Mouse (Mus musculus) kidney, embryonic 14.5 days (tissue): Measurements from ENCODE around the gene Prkag2. TPM values are rescaled to one million over a fixed set of nuclear protein-coding genes. Genes with fewer than 3 reads are reported as not detected.

ENCODE experiments used
- ATAC-seq: fragments of 200-750 bp; cut with Nextera tagmentation; 2 replicates; pipeline ENCODE4 v1.8.0; 2017; ENCODE audit warnings: moderate number of reproducible peaks, mild to moderate bottlenecking, moderate TSS enrichment, moderate library complexity; ENCODE audit not compliant: low FRiP score, low TSS enrichment
- H3K27ac ChIP-seq: fragments of 300-500 bp; sonication (generic); 2 replicates; pipeline ENCODE4 v1.5.1; 2014; ENCODE audit warnings: low read depth, mild to moderate bottlenecking, low read length, moderate library complexity, mixed read lengths
- H3K27me3 ChIP-seq: fragments of 300-500 bp; sonication (generic); 2 replicates; pipeline ENCODE4 v1.6.1; 2014; ENCODE audit warnings: mild to moderate bottlenecking, low read length; ENCODE audit not compliant: control insufficient read depth, insufficient read depth
- H3K36me3 ChIP-seq: fragments of 300-500 bp; sonication (generic); 2 replicates; pipeline ENCODE4 v1.6.1; 2014; ENCODE audit warnings: low read length, mixed read lengths; ENCODE audit not compliant: control insufficient read depth, insufficient read depth
- H3K4me1 ChIP-seq: fragments of 300-500 bp; sonication (generic); 2 replicates; pipeline ENCODE4 v1.6.1; 2014; ENCODE audit warnings: low read length, mixed read lengths; ENCODE audit not compliant: control insufficient read depth, insufficient read depth
- H3K4me2 ChIP-seq: fragments of 300-500 bp; sonication (generic); replicated peaks from 2 replicates; pipeline ENCODE4 v1.6.1; 2014; ENCODE audit warnings: low read depth, mild to moderate bottlenecking, low read length
- H3K4me3 ChIP-seq: fragments of 300-500 bp; sonication (generic); 2 replicates; pipeline ENCODE4 v1.5.1; 2014; ENCODE audit warnings: mild to moderate bottlenecking, low read length
- H3K9ac ChIP-seq: fragments of 300-500 bp; sonication (generic); 2 replicates; pipeline ENCODE4 v1.6.1; 2014; ENCODE audit warnings: low read depth, mild to moderate bottlenecking, low read length, moderate library complexity
- H3K9me3 ChIP-seq: fragments of 300-500 bp; sonication (generic); 2 replicates; pipeline ENCODE4 v1.6.1; 2016; ENCODE audit warnings: low read length; ENCODE audit not compliant: control insufficient read depth
- WGBS: fragments of 180-500 bp; shearing (Covaris S2); extraction: QIAGEN DNeasy Blood & Tissue Kit; methylation state at CpG from one replicate; pipeline ENCODE4 v1.1.7; 2014; 5-methylcytosine and 5-hydroxymethylcytosine counted together
- polyA plus RNA-seq: library from polyadenylated mRNA; unstranded; fragments of >200 nt; fragmentation: Nextera tagmentation; extraction: Ambion mirVana; gene quantifications from 2 replicates; pipeline ENCODE4 v1.2.1, GENCODE M21; 2014

Gene Prkag2
- polyA plus RNA-seq, 1 experiment from 2014 or later = 44.6 TPM

DNA sequence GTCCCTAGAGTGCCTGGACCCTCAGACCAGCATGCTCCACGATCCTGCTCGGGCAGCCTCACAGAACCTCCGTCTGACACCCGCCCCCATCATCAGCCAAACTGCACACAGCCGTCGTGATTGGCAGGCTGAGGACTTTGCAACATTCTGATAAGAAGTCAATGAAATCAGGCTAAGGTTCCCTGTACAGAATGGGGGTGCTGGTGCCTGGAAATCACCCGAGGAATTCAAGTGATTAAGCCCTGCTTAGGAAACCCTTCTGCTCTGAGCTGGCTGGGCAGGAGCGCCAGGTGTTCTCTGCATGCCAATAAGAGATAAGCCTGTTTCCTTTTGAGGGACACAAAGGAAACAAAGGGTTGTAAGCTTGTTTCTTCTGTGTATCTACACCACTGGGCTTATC lies 131.7 kb downstream of the Prkag2 start:
- Histone ChIP-seq H3K4me3 (no peak overlapping the region), H3K4me1 (peaks cover 6% of the 10 kb centered on the region; the same call in 1 of the 2 replicates), H3K36me3 (no peaks in the 10 kb centered on the region), H3K27me3 (no peaks in the 10 kb centered on the region), H3K9ac (no peak overlapping the region), H3K9me3 (no peaks in the 10 kb centered on the region), H3K27ac (no peak overlapping the region), H3K4me2 (no peak overlapping the region)
- ATAC-seq = no peak
- WGBS = 46% methylated on average over 8 of the region's 8 CpGs

DNA sequence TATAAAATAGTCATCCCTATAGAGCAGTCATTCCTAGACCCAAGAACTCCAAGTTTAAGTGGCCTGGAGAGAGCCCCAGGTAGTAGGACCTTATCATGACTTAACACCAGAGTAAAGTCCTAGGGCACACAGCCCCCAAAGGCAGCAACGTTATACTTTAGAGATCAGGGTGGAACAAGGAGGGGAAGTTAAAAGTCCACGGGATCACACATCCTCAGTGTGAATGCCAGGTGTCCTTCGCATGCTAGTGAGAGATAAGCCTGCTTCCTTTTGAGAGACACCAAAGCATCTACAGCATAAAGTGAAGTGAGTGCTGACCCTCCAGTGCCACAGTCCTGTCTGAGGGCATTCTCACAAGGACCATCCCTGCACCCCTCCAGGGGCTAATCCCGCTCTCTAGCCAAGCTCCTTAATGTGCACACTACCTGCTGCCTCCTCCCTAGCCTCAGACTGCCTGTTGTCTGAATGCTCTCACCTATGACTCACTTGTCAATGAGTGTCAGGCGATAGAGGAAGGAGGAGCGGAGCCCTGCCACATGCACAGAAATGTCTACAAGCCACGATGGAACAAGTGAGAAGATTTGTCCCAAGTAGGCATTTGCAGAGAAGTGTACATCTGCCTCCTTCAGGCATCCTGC lies 132.4 kb downstream of the Prkag2 start:
- H3K9ac ChIP-seq = no peak overlapping the region
- no peaks in the 10 kb centered on the region for H3K36me3 ChIP-seq
- WGBS = 55% methylated on average over 7 of the region's 7 CpGs
- H3K4me3 ChIP-seq = no peak overlapping the region
- ATAC-seq = no peak
- no peaks in the 10 kb centered on the region for H3K9me3 ChIP-seq
- no peaks in the 10 kb centered on the region for H3K27me3 ChIP-seq
- H3K4me2 ChIP-seq = no peak overlapping the region
- no peak overlapping the region for H3K27ac ChIP-seq
- no peaks in the 10 kb centered on the region for H3K4me1 ChIP-seq

DNA sequence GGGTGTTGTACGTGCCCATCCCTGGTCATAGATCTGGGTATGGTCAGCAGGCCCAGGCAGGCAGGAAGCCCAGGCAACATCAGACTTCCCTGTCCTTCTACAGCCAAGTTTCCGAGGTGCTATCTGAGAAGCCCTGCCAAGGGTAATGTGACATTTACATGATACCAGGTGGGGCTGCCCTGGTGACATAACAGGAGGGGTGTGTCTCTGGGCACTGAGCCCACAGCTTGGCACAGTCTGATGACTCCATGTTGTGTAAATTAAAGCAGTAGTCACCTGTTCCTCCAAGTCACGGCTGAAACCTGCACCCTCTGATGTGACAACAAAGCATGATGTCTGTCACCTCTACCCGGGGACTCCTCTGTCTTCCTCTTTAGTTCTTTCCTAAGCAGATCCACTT lies 136.7 kb downstream of the Prkag2 start:
- H3K4me2 ChIP-seq = no peak overlapping the region
- H3K4me1 ChIP-seq = no peaks in the 10 kb centered on the region
- H3K9ac ChIP-seq = no peak overlapping the region
- H3K4me3 ChIP-seq = no peak overlapping the region
- ATAC-seq = no peak
- no peak overlapping the region for H3K27ac ChIP-seq
- no peaks in the 10 kb centered on the region for H3K36me3 ChIP-seq
- 68% methylated on average over 4 of the region's 4 CpGs for WGBS
- H3K27me3 ChIP-seq = no peaks in the 10 kb centered on the region
- H3K9me3 ChIP-seq = no peaks in the 10 kb centered on the region

DNA sequence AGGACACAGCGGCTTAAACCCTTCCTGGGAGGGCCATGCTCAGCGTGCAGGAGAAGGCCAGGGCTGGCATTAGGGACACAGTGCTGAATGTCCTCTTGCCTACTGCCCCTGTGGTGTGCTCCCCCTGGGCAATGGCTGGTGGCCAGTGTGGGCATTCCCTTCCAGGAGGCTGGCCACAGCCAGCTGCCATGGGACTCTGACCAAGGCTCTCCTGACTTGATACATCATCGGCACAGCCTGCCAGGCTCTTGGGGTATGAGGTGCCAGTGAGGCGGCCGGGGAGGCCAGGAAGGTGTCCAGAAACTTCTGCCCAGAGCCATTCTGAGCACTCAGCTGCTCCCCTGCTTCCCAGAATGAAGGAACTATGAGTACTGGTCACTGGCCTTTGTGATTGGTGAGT lies 139.7 kb downstream of the Prkag2 start:
- H3K27me3 ChIP-seq = no peaks in the 10 kb centered on the region
- H3K27ac ChIP-seq = no peak overlapping the region

DNA sequence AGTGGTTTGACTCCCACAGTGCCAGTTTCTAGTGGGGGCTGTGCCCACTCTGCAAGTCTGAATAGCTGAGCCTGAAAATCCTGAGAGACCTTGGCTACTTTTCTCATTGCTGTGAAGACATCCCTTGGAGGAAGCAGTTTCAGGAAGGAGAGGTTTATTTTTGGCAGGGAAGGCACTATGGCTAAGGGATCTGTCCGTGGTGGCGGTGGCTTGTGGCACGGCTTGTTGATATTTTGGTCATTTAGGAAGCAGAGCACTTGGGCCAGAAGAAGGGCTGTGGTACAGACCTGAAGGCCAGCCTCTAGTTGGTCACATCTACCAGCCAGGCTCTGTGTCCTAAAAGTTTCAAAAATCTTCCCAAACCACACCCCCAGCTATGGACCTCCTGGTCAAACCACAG lies 140.7 kb downstream of the Prkag2 start:
- Histone ChIP-seq H3K27me3 (no peaks in the 10 kb centered on the region), H3K9me3 (no peaks in the 10 kb centered on the region), H3K4me2 (no peak overlapping the region), H3K4me3 (no peak overlapping the region), H3K27ac (no peak overlapping the region), H3K4me1 (no peaks in the 10 kb centered on the region), H3K36me3 (no peaks in the 10 kb centered on the region), H3K9ac (no peak overlapping the region)
- 79% methylated on average over 3 of the region's 3 CpGs for WGBS
- ATAC-seq = no peak

More for the DNA sequence above, 139.7 kb downstream of the Prkag2 start:
- H3K9me3 ChIP-seq = no peaks in the 10 kb centered on the region
- no peak overlapping the region for H3K9ac ChIP-seq
- H3K4me1 ChIP-seq = no peaks in the 10 kb centered on the region
- ATAC-seq = no peak
- H3K4me2 ChIP-seq = no peak overlapping the region
- WGBS = 96% methylated on average over 5 of the region's 5 CpGs
- H3K4me3 ChIP-seq = no peak overlapping the region
- H3K36me3 ChIP-seq = no peaks in the 10 kb centered on the region

DNA sequence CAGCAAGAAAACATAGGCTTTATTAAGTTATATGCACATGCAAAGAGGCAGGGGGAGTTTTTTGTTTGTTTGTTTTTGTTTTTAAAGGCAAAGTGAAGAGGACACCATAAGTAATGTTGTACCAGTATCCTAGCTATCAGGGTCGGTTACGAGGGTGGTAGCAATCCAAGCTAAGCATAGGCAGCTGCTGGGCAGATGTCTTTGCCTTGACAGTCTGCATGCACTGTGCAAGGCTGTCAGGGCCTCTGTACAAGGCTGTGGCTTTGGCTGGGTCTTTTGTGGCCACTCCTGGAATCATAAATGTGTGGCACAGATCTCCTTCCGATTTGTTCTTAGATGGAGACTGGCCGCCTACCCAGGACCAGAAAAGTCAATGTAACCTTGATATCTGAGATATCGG lies 141.8 kb downstream of the Prkag2 start:
- no peaks in the 10 kb centered on the region for H3K9me3 ChIP-seq
- WGBS = 85% methylated on average over 5 of the region's 5 CpGs

DNA sequence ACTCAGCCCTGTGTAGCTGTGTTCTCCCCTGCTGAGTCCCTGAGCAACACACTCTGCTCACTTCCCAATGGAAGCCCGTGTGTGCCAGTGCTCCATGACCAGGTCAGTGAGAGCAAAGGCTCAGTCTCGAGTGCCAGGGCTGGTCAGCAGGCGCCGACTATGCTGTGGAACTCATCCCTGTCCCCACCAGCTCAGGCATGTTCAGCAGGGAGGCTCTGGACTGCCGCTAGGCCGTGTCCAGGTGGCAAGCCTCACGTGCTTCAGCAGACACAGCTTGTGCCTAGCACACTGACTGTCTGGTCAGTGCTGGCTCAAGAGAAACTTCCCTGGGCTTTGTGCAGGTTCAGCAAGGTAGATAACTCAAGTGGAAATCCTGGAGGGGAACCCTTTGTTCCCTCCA lies 143.6 kb downstream of the Prkag2 start:
- 87% methylated on average over 7 of the region's 7 CpGs for WGBS
- H3K9me3 ChIP-seq = no peaks in the 10 kb centered on the region
- H3K27me3 ChIP-seq = no peaks in the 10 kb centered on the region
- no peak overlapping the region for H3K9ac ChIP-seq
- H3K4me2 ChIP-seq = no peak overlapping the region
- 0 out of 2 replicates have a peak, but pooled peaks cover 4% of the 10 kb centered on the region for H3K4me1 ChIP-seq
- no peak for ATAC-seq
- no peak overlapping the region for H3K27ac ChIP-seq
- H3K36me3 ChIP-seq = no peaks in the 10 kb centered on the region
- H3K4me3 ChIP-seq = no peak overlapping the region

More for the DNA sequence above, 141.8 kb downstream of the Prkag2 start:
- Histone ChIP-seq H3K4me2 (no peak overlapping the region), H3K36me3 (no peaks in the 10 kb centered on the region), H3K27ac (no peak overlapping the region; the same call in 1 of the 2 replicates), H3K4me3 (no peak overlapping the region), H3K9ac (no peak overlapping the region), H3K27me3 (no peaks in the 10 kb centered on the region), H3K4me1 (no peaks in the 10 kb centered on the region)
- no peak for ATAC-seq

DNA sequence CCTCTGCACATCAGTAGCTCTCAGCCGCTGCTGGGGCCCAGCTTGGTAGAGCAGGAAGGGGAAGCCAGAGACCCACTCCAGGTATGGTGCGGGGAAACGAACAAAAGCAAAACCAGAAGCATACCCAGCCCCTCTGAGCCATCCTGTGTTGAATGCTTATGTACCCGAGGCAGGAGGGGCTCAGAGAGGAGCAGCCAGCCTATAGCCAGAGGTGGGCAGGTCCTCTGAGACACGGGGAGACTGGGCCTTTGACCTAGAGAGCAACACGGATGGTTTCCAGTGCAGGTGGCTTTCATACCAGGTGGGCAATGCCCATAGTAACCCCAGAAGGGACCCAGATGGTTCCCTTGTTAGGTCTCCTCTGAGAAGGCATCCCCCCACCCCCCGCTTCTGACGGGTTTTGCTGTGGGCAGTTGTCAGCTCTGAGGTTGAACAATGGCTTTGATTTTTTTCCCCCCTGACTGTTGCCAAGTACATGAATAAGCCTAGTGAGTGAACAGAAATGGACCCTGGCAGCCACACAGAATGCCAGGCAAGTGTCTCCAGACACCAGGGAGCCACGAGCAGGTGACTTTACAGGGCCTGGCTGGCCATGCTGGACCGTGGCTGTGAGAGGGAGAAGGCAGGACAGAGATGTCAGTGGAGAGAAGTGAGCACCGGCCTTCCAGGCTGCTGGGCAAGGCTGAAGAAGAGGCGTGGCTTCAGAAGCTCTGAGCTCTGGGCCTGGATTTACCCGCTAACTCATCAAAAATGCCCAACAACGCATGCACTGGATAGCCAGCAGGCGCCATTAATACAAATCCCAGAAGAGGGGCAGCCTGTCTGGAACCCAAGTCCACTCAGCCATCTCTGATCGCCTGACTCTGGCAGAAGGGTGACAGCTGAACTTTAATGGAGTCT lies 147.3 kb downstream of the Prkag2 start:
- H3K27ac ChIP-seq = no peak overlapping the region
- H3K27me3 ChIP-seq = no peaks in the 10 kb centered on the region
- no peak overlapping the region for H3K9ac ChIP-seq
- H3K36me3 ChIP-seq = no peaks in the 10 kb centered on the region
- 56% methylated on average over 16 of the region's 16 CpGs for WGBS
- H3K4me2 ChIP-seq = no peak overlapping the region
- H3K9me3 ChIP-seq = no peaks in the 10 kb centered on the region
- no peak for ATAC-seq
- no peak overlapping the region for H3K4me3 ChIP-seq
- H3K4me1 ChIP-seq = 0 out of 2 replicates have a peak, but pooled peaks cover 4% of the 10 kb centered on the region

DNA sequence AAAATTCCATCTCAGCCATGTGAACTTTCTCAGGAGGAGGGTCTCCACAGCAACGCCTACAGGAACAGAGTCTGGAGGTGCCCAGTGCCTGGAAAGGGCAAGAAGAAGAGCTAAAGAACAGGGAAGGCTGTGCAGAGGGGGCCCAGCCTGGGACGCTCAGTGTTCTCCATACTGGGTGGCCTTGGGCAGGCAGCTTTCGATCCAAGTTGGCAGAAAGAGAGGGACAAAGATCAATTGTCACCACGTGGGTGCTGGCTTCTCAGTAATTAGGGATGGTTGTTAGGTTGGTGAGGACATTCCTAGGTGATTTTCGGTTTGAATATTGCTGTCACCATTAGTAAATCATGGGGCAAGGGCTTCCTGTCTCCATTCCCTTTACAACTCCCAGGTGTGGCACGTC lies 148.2 kb downstream of the Prkag2 start:
- Histone ChIP-seq H3K4me3 (no peak overlapping the region), H3K9me3 (no peaks in the 10 kb centered on the region), H3K4me2 (no peak overlapping the region), H3K27me3 (no peaks in the 10 kb centered on the region), H3K9ac (no peak overlapping the region), H3K36me3 (no peaks in the 10 kb centered on the region), H3K27ac (no peak overlapping the region), H3K4me1 (0 out of 2 replicates have a peak, but pooled peaks cover 4% of the 10 kb centered on the region)
- no peak for ATAC-seq
- WGBS = 34% methylated on average over 6 of the region's 6 CpGs
